Comparison of ENCODE assay signal across 26 mouse cellular contexts in genomic region chr1:43601054-43601453, GRCm38 (mm10).
A peak's percentile ranks its signal among the peaks of the same experiment; 100 is the strongest.
DNase-seq lines count a peak whose midpoint lies in the region; ATAC-seq lines count a peak whose summit lies in the region.
"Had no signal": no experiment of that assay in that cellular context is flagged by ENCODE, and none has a peak within 500 bp of the region (broad histone marks: within the 10 kb centered on the region; RNA-seq: fewer than 3 reads in every experiment).

No protein-coding gene starts in this region.

- 44% methylated on average over 8 of the region's 8 CpGs for WGBS in limb, embryonic 10.5 days
- WGBS in forebrain, embryonic 10.5 days: 46% methylated on average over 8 of the region's 8 CpGs
- WGBS in forebrain, embryonic 14.5 days: 47% methylated on average over 8 of the region's 8 CpGs

- peaks cover 3% of the 10 kb centered on the region; the same call in 1 of the 2 replicates for H3K4me1 ChIP-seq in limb, embryonic 10.5 days
- no peaks in the 10 kb centered on the region for H3K4me1 ChIP-seq in forebrain, embryonic 10.5 days
- no peaks in the 10 kb centered on the region for H3K4me1 ChIP-seq in forebrain, embryonic 14.5 days (ENCODE audit: control insufficient read depth, insufficient read depth, low read length)
- H3K4me1 ChIP-seq: embryonic facial prominence, embryonic 10.5 days; embryonic facial prominence, embryonic 13.5 days; forebrain, embryonic 13.5 days; hindbrain, embryonic 12.5 days; hindbrain, embryonic 15.5 days had no signal

- H3K36me3 ChIP-seq in limb, embryonic 10.5 days: no peaks in the 10 kb centered on the region
- no peaks in the 10 kb centered on the region for H3K36me3 ChIP-seq in forebrain, embryonic 10.5 days (replicated peaks)
- H3K36me3 ChIP-seq in forebrain, embryonic 14.5 days (ENCODE audit: control insufficient read depth, insufficient read depth, low read length): no peaks in the 10 kb centered on the region
- H3K36me3 ChIP-seq: embryonic facial prominence, embryonic 10.5 days; embryonic facial prominence, embryonic 13.5 days; hindbrain, embryonic 12.5 days; hindbrain, embryonic 15.5 days had no signal

- no peak for ATAC-seq in forebrain, embryonic 14.5 days
- ATAC-seq: CD4-positive, CD25-positive, alpha-beta regulatory T cell, adult 4 months; forebrain, embryonic 13.5 days; forebrain, postnatal 0 days had no signal

- peak overlapping the region; percentile 30; the same call in 1 of the 2 replicates for H3K27ac ChIP-seq in limb, embryonic 10.5 days
- H3K27ac ChIP-seq in forebrain, embryonic 10.5 days: no peak overlapping the region
- no peak overlapping the region for H3K27ac ChIP-seq in forebrain, embryonic 14.5 days (ENCODE audit: low read depth, low read length)
- H3K27ac ChIP-seq: embryonic facial prominence, embryonic 10.5 days; embryonic facial prominence, embryonic 13.5 days; forebrain, embryonic 13.5 days; heart, adult 2 months; hindbrain, embryonic 12.5 days; hindbrain, embryonic 15.5 days had no signal

- H3K4me3 ChIP-seq in limb, embryonic 10.5 days: no peak overlapping the region
- H3K4me3 ChIP-seq in forebrain, embryonic 10.5 days: no peak overlapping the region
- no peak overlapping the region for H3K4me3 ChIP-seq in forebrain, embryonic 14.5 days (ENCODE audit: low read depth, low read length)
- H3K4me3 ChIP-seq: embryonic facial prominence, embryonic 10.5 days; embryonic facial prominence, embryonic 13.5 days; erythroblast, embryonic 14.5 days; forebrain, embryonic 13.5 days; heart, adult 2 months; hindbrain, embryonic 12.5 days; hindbrain, embryonic 15.5 days had no signal

- no peak overlapping the region for H3K4me2 ChIP-seq in forebrain, embryonic 14.5 days (ENCODE audit: low read length)
- H3K4me2 ChIP-seq: embryonic facial prominence, embryonic 13.5 days; forebrain, embryonic 13.5 days; heart, embryonic 11.5 days; hindbrain, embryonic 12.5 days; hindbrain, embryonic 15.5 days had no signal

- DNase-seq in limb, embryonic 10.5 days (ENCODE audit: low spot score): no peak
- DNase-seq in thymus, adult 18-20 months: peak; percentile 50 to 71
- DNase-seq in thymus, postnatal 10 days (ENCODE audit: low spot score in 2 of 2): peak; percentile 64 to 73
- peak; percentile 53 to 76 for DNase-seq in thymus, postnatal 36 days
- no peak for DNase-seq in forebrain, embryonic 10.5 days (ENCODE audit: extremely low spot score, low spot score)
- no peak for DNase-seq in forebrain, embryonic 14.5 days (ENCODE audit: low spot score)
- DNase-seq in layer of hippocampus, adult 9-10 months (ENCODE audit: low spot score): no peak
- DNase-seq: adrenal gland, adult 2 months; adrenal gland, postnatal 14 days; cerebellum, adult 11 months; cerebellum, adult 2 months; cerebellum, adult 9-11 months; cerebellum, postnatal 36 days; embryo, embryonic 11 days; forebrain, postnatal 0 days; gastrocnemius, postnatal 10 days; gastrocnemius, postnatal 36 days; heart, adult 2 months had no signal

- H3K9me3 ChIP-seq in limb, embryonic 10.5 days (replicated peaks): no peaks in the 10 kb centered on the region
- no peaks in the 10 kb centered on the region; the same call in 1 of the 2 replicates for H3K9me3 ChIP-seq in forebrain, embryonic 10.5 days
- H3K9me3 ChIP-seq in forebrain, embryonic 14.5 days (replicated peaks; ENCODE audit: control insufficient read depth, low read length): no peaks in the 10 kb centered on the region
- H3K9me3 ChIP-seq: embryonic facial prominence, embryonic 13.5 days; forebrain, embryonic 13.5 days; hindbrain, embryonic 12.5 days; hindbrain, embryonic 15.5 days had no signal

- H3K27me3 ChIP-seq in limb, embryonic 10.5 days (ENCODE audit: low read depth, poor library complexity, severe bottlenecking): no peaks in the 10 kb centered on the region
- H3K27me3 ChIP-seq in forebrain, embryonic 10.5 days (ENCODE audit: poor library complexity, severe bottlenecking): no peaks in the 10 kb centered on the region
- no peaks in the 10 kb centered on the region for H3K27me3 ChIP-seq in forebrain, embryonic 14.5 days (replicated peaks; ENCODE audit: control insufficient read depth, insufficient read depth, low read length)
- H3K27me3 ChIP-seq: embryonic facial prominence, embryonic 13.5 days; forebrain, embryonic 13.5 days; hindbrain, embryonic 12.5 days; hindbrain, embryonic 15.5 days had no signal

- no peak overlapping the region for H3K9ac ChIP-seq in forebrain, embryonic 14.5 days (ENCODE audit: low read length)
- H3K9ac ChIP-seq: embryonic facial prominence, embryonic 13.5 days; forebrain, embryonic 13.5 days; forebrain, postnatal 0 days; hindbrain, embryonic 12.5 days; hindbrain, embryonic 15.5 days had no signal

Comparison
In these comparisons a context has a peak if more than half of its experiments do, and no peak if none do; other contexts are left out.
1. DNase-seq: peak in thymus, adult 18-20 months (2 of 2), thymus, postnatal 10 days (2 of 2) and thymus, postnatal 36 days (2 of 2); none in limb, embryonic 10.5 days (single experiment), forebrain, embryonic 10.5 days (single experiment), forebrain, embryonic 14.5 days (single experiment) and layer of hippocampus, adult 9-10 months (single experiment).